ENCODE assay signal across 9 mouse cellular contexts in the genomic region with DNA sequence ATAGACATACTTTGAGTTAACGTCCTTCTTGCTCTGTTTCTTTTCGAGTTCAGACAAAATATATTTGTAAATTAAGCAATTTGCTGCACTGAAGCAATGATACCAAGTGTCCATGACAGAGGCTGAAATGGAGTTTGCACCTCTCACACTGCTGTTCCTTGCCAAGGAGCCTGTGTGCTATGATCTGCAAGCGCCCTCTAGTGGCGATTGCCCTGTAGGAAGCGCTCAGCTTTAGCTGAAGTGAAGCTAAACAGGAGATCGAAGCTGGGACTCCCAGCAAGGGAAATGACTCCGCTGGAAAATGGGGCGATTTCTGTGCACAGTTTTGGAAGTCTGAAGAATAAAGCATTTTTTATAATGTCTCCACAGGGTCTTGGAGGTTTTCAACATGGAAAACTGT.
DNase-seq lines count a peak whose midpoint lies in the region; ATAC-seq and TF ChIP-seq lines count a peak whose summit lies in the region.
"Had no signal": no experiment of that assay in that cellular context is flagged by ENCODE, and none has a peak within 500 bp of the region (broad histone marks: within the 10 kb centered on the region; RNA-seq: fewer than 3 reads in every experiment).

No protein-coding gene starts in this region.

- H3K27ac ChIP-seq in CH12.LX (ENCODE audit: insufficient read depth, low read depth), result no peak overlapping the region
- no peak overlapping the region for H3K27ac ChIP-seq in liver, postnatal 0 days (ENCODE audit: low read depth)
- H3K27ac ChIP-seq in olfactory bulb, adult 2 months (ENCODE audit: insufficient read depth, low read depth, low read length), result no peak overlapping the region

- peak; percentile 22 to 54; a peak in 2 of 4 replicates for TF ChIP-seq CTCF in CH12.LX (conservative IDR thresholded peaks at IDR 0.05 in 1 of 2, IDR thresholded peaks at IDR 0.05 in 1 of 2; ENCODE audit: low read depth in 2 of 2, low read length in 2 of 2)
- peak; percentile 97 for TF ChIP-seq CTCF in liver, postnatal 0 days (IDR thresholded peaks at IDR 0.05; ENCODE audit: low read depth)
- peak; percentile 88 for TF ChIP-seq CTCF in olfactory bulb, adult 2 months (IDR thresholded peaks at IDR 0.05; ENCODE audit: insufficient read depth, low read depth, low read length)

- H3K4me3 ChIP-seq in CH12.LX (replicated peaks in 1 of 3; ENCODE audit: low read depth in 2 of 3, low read length in 2 of 3, poor library complexity in 1 of 3), result no peak overlapping the region
- H3K4me3 ChIP-seq in liver, postnatal 0 days (ENCODE audit: low read depth, low read length), result no peak overlapping the region
- no peak overlapping the region for H3K4me3 ChIP-seq in olfactory bulb, adult 2 months (ENCODE audit: insufficient read depth, low read depth, low read length)
- H3K4me3 ChIP-seq: erythroblast, embryonic 14.5 days had no signal

- no peak for ATAC-seq in liver, postnatal 0 days

- no peak overlapping the region for H3K4me2 ChIP-seq in CH12.LX (ENCODE audit: insufficient read depth, low read depth, poor library complexity, severe bottlenecking)
- no peak overlapping the region for H3K4me2 ChIP-seq in liver, postnatal 0 days (ENCODE audit: low read depth, low read length)

- H3K9me3 ChIP-seq in CH12.LX (replicated peaks; ENCODE audit: low read length), result peaks cover 19% of the 10 kb centered on the region
- no peaks in the 10 kb centered on the region for H3K9me3 ChIP-seq in liver, postnatal 0 days (ENCODE audit: low read length)

- peak; percentile 18 for DNase-seq in CH12.LX (ENCODE audit: extremely low read depth)
- DNase-seq in brain, adult 2 months (ENCODE audit: low read depth, low spot score), result peak; percentile 95
- DNase-seq in fibroblast of lung, adult 2 months (ENCODE audit: low read depth), result peak; percentile 42
- peak; percentile 76 to 83 for DNase-seq in heart, postnatal 10 days
- peak; percentile 80 to 88 for DNase-seq in kidney, postnatal 25 days
- DNase-seq in liver, postnatal 0 days, result peak; percentile 79
- peak; percentile 39 for DNase-seq in thymus, postnatal 14 days

- H3K9ac ChIP-seq in CH12.LX (ENCODE audit: insufficient read depth, low read depth), result no peak overlapping the region
- no peak overlapping the region for H3K9ac ChIP-seq in liver, postnatal 0 days (replicated peaks)

- in situ Hi-C loops in CH12.LX (cut with MboI; ENCODE audit: low pct_ligation_motif_present, low pct_unique_long_range_greater_than_20kb, low sequenced_read_pairs), result no loop called here

- no peak for TF ChIP-seq EP300 in CH12.LX (IDR thresholded peaks at IDR 0.05; ENCODE audit: low read length)
- TF ChIP-seq EP300 in liver, postnatal 0 days (IDR thresholded peaks at IDR 0.05; ENCODE audit: low read depth), result no peak

- no peaks in the 10 kb centered on the region for H3K79me2 ChIP-seq in CH12.LX (replicated peaks; ENCODE audit: control insufficient read depth, extremely low read depth, insufficient read depth, poor library complexity, severe bottlenecking)

- H3K27me3 ChIP-seq in CH12.LX (replicated peaks), result no peaks in the 10 kb centered on the region
- no peaks in the 10 kb centered on the region for H3K27me3 ChIP-seq in liver, postnatal 0 days (ENCODE audit: insufficient read depth, low read length)

- WGBS in liver, postnatal 0 days (ENCODE audit: insufficient replicate concordance), result 3% methylated on average over 8 of the region's 8 CpGs
- 4% methylated on average over 8 of the region's 8 CpGs for WGBS in olfactory bulb, adult 2 months

- no peak for TF ChIP-seq POLR2A in CH12.LX (IDR thresholded peaks at IDR 0.05; ENCODE audit: low read depth, low read length)
- no peak for TF ChIP-seq POLR2A in olfactory bulb, adult 2 months (IDR thresholded peaks at IDR 0.05; ENCODE audit: insufficient read depth, low read depth, low read length)

- intact Hi-C loops in heart, postnatal 10 days (cut with DNase I), result loop anchor here (1.0 to 2.0 kb wide), 2 partner anchors 400 to 639 kb away; no protein-coding TSS in a partner anchor

- peak; percentile 44 for TF ChIP-seq RAD21 in CH12.LX (IDR thresholded peaks at IDR 0.05; ENCODE audit: low read depth, low read length)

- H3K36me3 ChIP-seq in CH12.LX (replicated peaks in 1 of 2; ENCODE audit: control insufficient read depth in 1 of 2, insufficient read depth in 1 of 2, low read length in 1 of 2), result no peaks in the 10 kb centered on the region
- H3K36me3 ChIP-seq in liver, postnatal 0 days (replicated peaks; ENCODE audit: insufficient read depth, low read length), result no peaks in the 10 kb centered on the region

- dilution Hi-C loops in CH12.LX (cut with MboI; ENCODE audit: extremely low pct_ligation_motif_present, extremely low pct_unique_long_range_greater_than_20kb, low sequenced_read_pairs), result no loop called here

- H3K4me1 ChIP-seq in CH12.LX (ENCODE audit: control insufficient read depth in 1 of 2, insufficient read depth in 2 of 2), result no peaks in the 10 kb centered on the region
- no peaks in the 10 kb centered on the region for H3K4me1 ChIP-seq in liver, postnatal 0 days (ENCODE audit: insufficient read depth)
- no peaks in the 10 kb centered on the region for H3K4me1 ChIP-seq in olfactory bulb, adult 2 months (ENCODE audit: control insufficient read depth, insufficient read depth, low read length)

TF ChIP-seq in CH12.LX, 34 proteins besides CTCF, POLR2A, EP300 and RAD21:
- TF ChIP-seq SMC3 (IDR thresholded peaks at IDR 0.05; ENCODE audit: low read depth, low read length) (peak; percentile 33; the same call in 1 of the 2 replicates), TBP (conservative IDR thresholded peaks at IDR 0.05; ENCODE audit: low read depth, low read length) (no peak), UBTF (IDR thresholded peaks at IDR 0.05; ENCODE audit: low read depth, low read length) (no peak), RCOR1 (conservative IDR thresholded peaks at IDR 0.05; ENCODE audit: low read depth, low read length) (no peak), CHD1 (IDR thresholded peaks at IDR 0.05; ENCODE audit: low read depth, low read length) (no peak), JUN (IDR thresholded peaks at IDR 0.05; ENCODE audit: insufficient read depth, low read depth, low read length) (no peak), JUND (conservative IDR thresholded peaks at IDR 0.05; ENCODE audit: low read depth, low read length) (no peak), NRF1 (IDR thresholded peaks at IDR 0.05; ENCODE audit: low read depth, low read length) (no peak), MXI1 (IDR thresholded peaks at IDR 0.05; ENCODE audit: low read depth, low read length) (no peak)

Comparison
In these comparisons a context has a peak if more than half of its experiments do, and no peak if none do; other contexts are left out.
1. DNase-seq: peak in every context shown above with its lines; median percentile 95 in brain, adult 2 months; 84 in kidney, postnatal 25 days; 80 in heart, postnatal 10 days; 79 in liver, postnatal 0 days; 42 in fibroblast of lung, adult 2 months; 39 in thymus, postnatal 14 days; 18 in CH12.LX.
2. CTCF ChIP-seq: peak in every context shown above with its lines; median percentile 97 in liver, postnatal 0 days; 88 in olfactory bulb, adult 2 months; 38 in CH12.LX.